Mouse (Mus musculus) brain, embryonic 14.5 days (tissue): ENCODE measurements around the gene Hormad1. TPM values are rescaled to one million over a fixed set of nuclear protein-coding genes. Genes with fewer than 3 reads are reported as not detected.
"Not testable (repeated sequence)": the region's sequence is repeated elsewhere in the genome, so short reads cannot be mapped to it uniquely, and the experiment has no call there.

Source experiments
- DNase-seq: peaks from one replicate; pipeline ENCODE4 v3.0.0-alpha.2; 2011; ENCODE audit warnings: low read depth
- CTCF ChIP-seq: fragments of 200-500 bp; IDR thresholded peaks from 2 replicates; pipeline ENCODE4 v1.5.1; 2012; ENCODE audit warnings: inconsistent platforms, mild to moderate bottlenecking, moderate library complexity, borderline replicate concordance; ENCODE audit not compliant: insufficient read depth, insufficient read length; ENCODE audit errors: extremely low read depth
- POLR2A ChIP-seq: fragments of 200-500 bp; IDR thresholded peaks from 2 replicates; pipeline ENCODE4 v1.6.1; 2012; ENCODE audit warnings: mild to moderate bottlenecking, inconsistent platforms, borderline replicate concordance; ENCODE audit not compliant: poor library complexity, insufficient read depth, insufficient read length, severe bottlenecking; ENCODE audit errors: extremely low read depth
- polyA plus RNA-seq: library from polyadenylated mRNA; depleted of rRNA; stranded (reverse); fragments of >200 nt; gene quantifications from 2 replicates; pipeline ENCODE4 v1.2.3, GENCODE M21; 2012

Hormad1 gene
- polyA plus RNA-seq, 1 experiment, result not detected

DNA sequence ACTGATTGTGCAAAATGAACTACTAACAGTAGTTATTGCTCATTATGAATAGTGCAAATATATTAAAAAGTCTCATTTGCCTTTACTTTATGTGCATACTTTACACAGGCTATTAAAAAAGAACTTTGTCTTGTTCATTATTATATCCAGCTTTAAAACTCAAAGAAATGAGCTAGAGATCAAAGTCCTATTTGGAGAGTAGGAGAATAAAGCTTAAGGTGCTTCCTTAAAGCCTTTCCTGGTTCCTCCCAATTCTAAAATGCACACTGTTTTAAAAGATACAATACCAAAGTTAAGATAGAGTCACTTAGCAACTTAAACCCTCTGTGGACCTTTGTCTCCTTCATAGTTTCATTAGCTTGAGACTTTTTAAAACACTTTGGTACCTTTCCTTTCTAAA lies 39.3 kb downstream of the Hormad1 start:
- no peak for TF ChIP-seq POLR2A
- TF ChIP-seq CTCF, result no peak
- DNase-seq, result no peak

DNA sequence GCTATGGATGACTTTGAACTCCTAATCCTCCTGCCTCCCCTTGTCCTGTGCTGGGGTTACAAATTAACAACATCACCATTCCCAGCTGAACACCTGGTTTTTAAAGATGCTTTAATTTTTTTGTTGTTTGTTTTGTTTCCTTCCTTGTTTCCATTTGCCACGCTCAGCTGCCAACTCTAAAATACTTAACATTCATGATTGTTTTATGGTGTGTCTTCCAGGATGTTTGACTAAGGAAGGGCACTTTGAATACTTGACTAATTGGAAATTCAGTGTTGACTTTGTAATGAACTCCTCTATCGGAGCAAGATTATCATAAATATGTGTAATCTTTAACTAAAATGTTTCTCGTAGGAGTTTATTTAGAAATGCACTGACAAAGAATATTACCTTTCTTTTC lies 41.8 kb downstream of the Hormad1 start:
- TF ChIP-seq POLR2A (no peak), CTCF (no peak)
- DNase-seq, result no peak

- no peak for DNase-seq
- no peak for TF ChIP-seq CTCF
- TF ChIP-seq POLR2A, result no peak
Measured at GRCm38 (mm10) chr3:95606096-95606495, 46.6 kb downstream of the Hormad1 start.

DNA sequence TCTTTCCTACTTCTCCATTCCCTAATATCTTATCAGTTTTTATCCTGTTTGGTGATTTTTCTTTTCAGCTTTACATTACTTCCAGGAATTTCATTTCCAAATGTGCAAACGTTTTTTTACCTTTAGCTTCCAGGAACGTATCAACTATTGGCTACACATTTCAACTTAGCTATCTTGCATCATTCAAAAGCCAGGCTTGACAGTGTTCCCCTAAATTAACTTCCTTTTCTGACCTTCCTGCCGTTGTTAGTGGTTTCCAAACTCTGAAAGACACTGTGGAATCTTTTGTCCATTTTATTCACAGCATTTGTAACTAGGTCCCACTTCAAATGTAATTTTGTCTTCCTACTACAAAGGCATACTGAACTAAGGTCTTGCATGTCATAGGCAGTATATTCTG lies 49.7 kb downstream of the Hormad1 start:
- TF ChIP-seq POLR2A (no peak), CTCF (no peak)
- DNase-seq, result no peak

- TF ChIP-seq POLR2A, result no peak
- TF ChIP-seq CTCF, result no peak
- no peak for DNase-seq
Measured at GRCm38 (mm10) chr3:95613996-95614395, 54.5 kb downstream of the Hormad1 start.

- TF ChIP-seq CTCF (no peak), POLR2A (no peak)
- no peak for DNase-seq
Measured at GRCm38 (mm10) chr3:95618511-95618910, 59.0 kb downstream of the Hormad1 start.

- TF ChIP-seq CTCF (no peak), POLR2A (no peak)
- DNase-seq, result no peak
Measured at GRCm38 (mm10) chr3:95621241-95621640, 61.8 kb downstream of the Hormad1 start.

- DNase-seq, result not testable (repeated sequence)
Measured at GRCm38 (mm10) chr3:95622421-95622820, 62.9 kb downstream of the Hormad1 start.

- no peak for DNase-seq
- no peak for TF ChIP-seq CTCF
- TF ChIP-seq POLR2A, result no peak
Measured at GRCm38 (mm10) chr3:95623551-95623950, 64.1 kb downstream of the Hormad1 start.

GRCm38 (mm10) chr3:95623991-95624515 lies 64.6 kb downstream of the Hormad1 start:
- DNase-seq, result not testable (repeated sequence)

DNA sequence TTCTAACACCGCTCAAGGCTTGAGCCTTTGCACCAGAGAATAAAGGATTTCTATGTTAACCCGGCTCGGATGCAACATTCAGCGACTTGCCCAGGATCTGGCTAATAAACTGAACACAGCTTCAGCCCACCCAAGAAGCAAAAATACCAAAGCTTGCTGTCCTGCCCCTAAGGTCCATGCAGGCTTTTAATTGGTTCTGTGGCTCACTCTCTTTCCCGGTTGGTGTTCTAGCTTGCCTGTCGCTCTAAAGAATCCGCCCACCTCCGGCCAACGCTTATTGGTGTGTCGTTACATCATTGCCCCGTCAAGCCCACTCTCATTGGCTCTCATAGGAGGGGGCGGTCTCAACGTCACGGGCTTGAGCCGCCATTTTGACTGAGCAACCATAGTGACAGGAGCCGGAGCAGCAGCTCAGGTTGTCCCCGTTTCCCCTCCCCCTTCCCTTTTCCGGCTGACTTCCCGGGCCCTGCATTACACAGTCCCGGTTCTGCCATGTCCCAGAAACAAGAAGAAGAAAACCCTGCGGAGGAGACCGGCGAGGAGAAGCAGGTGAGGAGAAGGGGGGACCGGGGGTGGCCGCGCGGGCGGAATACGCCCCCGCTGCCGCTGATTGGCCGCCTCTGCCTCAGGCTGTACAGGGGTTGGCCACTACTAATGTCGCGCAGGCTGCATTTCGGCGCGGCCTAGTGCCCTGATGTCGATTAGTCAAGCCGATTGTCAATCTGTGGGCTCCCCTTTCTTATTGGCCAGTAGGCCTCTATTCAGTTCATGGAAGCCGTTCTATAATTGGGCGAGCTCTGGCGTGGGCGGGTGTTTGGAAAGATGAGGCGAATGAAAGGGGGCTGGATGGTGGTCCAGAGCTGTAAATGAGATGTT lies 65.4 kb downstream of the Hormad1 start, which contains the start of gene Ensa:
Gene Ensa (plus strand): TSS at position 366 of the 876 bp plus-strand sequence.
- peak; percentile 100 for DNase-seq
- TF ChIP-seq CTCF (no peak), POLR2A (peak; percentile 60; the same call in 1 of the 2 replicates)

DNA sequence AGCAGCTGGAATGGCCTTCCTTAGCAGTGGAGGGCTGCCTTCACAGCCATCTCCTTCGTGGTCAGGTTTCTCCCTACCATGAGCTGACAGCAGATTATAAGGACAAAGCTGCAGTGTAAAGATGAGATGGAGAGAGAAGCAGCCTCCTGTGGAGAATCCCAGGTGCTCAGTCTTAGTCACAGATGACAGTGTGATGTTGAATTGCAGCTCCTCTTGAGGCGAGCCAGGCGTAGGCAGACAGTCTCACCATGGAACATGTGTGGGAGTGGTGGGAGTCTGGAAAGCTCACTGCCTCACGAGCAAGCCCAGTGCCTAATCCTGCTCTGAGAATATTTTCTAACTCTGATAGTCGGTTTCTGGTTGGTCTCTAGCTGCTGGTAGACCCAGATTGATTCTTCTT lies 68.3 kb downstream of the Hormad1 start:
- DNase-seq, result no peak
- TF ChIP-seq POLR2A (no peak), CTCF (no peak)

DNA sequence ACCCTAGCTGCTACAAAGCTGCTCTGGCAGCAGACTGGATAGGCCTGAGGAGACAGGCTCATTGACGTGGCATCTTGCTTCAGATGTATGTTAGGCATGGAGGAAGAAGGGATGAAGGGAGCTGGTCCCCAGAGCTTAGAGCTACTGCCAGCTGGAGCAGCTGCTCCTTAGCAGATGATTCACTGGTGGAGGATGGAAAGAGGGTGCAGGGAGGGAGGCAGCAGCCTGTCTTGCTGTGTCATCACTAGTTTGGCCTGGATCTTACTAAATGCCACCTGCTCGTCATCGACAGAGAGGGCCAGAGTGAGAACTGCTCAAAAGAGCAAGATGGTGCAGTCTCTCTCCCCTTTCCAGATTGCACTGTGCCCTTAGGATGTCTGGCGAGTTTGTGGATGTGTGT lies 70.3 kb downstream of the Hormad1 start:
- DNase-seq, result peak; percentile 42
- TF ChIP-seq POLR2A (no peak), CTCF (no peak)
